Mouse (Mus musculus) small intestine, adult 2 months (tissue): Measurements from ENCODE around the gene Arntl.

Experiments used
- CTCF ChIP-seq: fragments of 200-500 bp; IDR thresholded peaks from 2 replicates; pipeline ENCODE4 v1.5.1; 2012; ENCODE audit warnings: low read depth, mild to moderate bottlenecking, control low read depth, inconsistent platforms, low read length, moderate library complexity, mixed read lengths; ENCODE audit not compliant: insufficient replicate concordance, insufficient read length; ENCODE audit errors: extremely low read depth
- POLR2A ChIP-seq: fragments of 200-500 bp; IDR thresholded peaks from 2 replicates; pipeline ENCODE4 v1.6.1; 2012; ENCODE audit warnings: low read depth, mild to moderate bottlenecking, control low read depth, inconsistent platforms, low read length, moderate library complexity

DNA sequence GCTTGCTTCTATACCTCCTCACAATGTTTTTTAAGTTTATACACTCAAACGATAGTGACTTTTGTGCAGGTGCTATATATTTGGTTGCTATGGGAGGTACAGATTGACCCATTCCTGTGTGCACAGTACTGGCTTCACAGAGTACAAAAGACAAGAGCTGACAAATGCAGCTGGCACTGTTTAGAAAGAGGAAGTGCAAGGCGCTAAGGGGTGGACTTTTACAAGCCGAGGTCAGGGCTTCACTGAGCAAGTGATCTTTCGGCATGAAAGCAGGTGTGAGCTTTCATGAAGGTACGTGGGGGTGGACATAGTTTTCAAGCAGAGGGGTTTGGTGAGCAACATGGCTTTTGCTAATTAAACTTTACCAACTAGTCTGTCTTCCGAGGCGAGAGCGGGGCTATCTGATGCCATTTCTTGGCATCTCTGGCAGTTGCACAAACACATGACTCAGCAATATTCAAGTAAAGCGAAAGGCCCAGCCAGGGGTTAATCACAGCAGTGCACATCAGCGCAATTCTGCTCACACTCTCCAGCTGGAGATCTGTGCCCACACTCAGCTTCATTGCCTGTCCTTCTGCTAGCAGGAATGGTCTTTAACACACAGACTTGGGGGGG is 10.0 kb upstream of the Arntl start:
- no peak for TF ChIP-seq CTCF
- no peak for TF ChIP-seq POLR2A
